Mouse (Mus musculus) midbrain, embryonic 15.5 days (tissue): ENCODE results near the gene Nr2f6. TPM values are rescaled to one million over a fixed set of nuclear protein-coding genes. Genes with fewer than 3 reads are reported as not detected.

Source experiments
- ATAC-seq: fragments of 200-750 bp; cut with Nextera tagmentation; replicated peaks from 2 replicates; pipeline ENCODE4 v1.8.0; 2017; ENCODE audit warnings: moderate TSS enrichment
- H3K27ac ChIP-seq: fragments of 300-500 bp; sonication (generic); 2 replicates; pipeline ENCODE4 v1.5.1; 2015; ENCODE audit warnings: mild to moderate bottlenecking, inconsistent platforms
- H3K27me3 ChIP-seq: fragments of 300-500 bp; sonication (generic); replicated peaks from 2 replicates; pipeline ENCODE4 v1.6.1; 2015; ENCODE audit warnings: inconsistent platforms
- H3K36me3 ChIP-seq: fragments of 300-500 bp; sonication (generic); replicated peaks from 2 replicates; pipeline ENCODE4 v1.6.1; 2015; ENCODE audit warnings: inconsistent platforms
- H3K4me1 ChIP-seq: fragments of 300-500 bp; sonication (generic); 2 replicates; pipeline ENCODE4 v1.6.1; 2015; ENCODE audit warnings: inconsistent platforms
- H3K4me2 ChIP-seq: fragments of 300-500 bp; sonication (generic); 2 replicates; pipeline ENCODE4 v1.6.1; 2015; ENCODE audit warnings: inconsistent platforms, mild to moderate bottlenecking, moderate library complexity
- H3K4me3 ChIP-seq: fragments of 300-500 bp; sonication (generic); 2 replicates; pipeline ENCODE4 v1.5.1; 2015; ENCODE audit warnings: mild to moderate bottlenecking, inconsistent platforms
- H3K9ac ChIP-seq: fragments of 300-500 bp; sonication (generic); 2 replicates; pipeline ENCODE4 v1.6.1; 2015; ENCODE audit warnings: mild to moderate bottlenecking, inconsistent platforms
- H3K9me3 ChIP-seq: fragments of 300-500 bp; sonication (generic); 2 replicates; pipeline ENCODE4 v1.6.1; 2016; ENCODE audit warnings: inconsistent platforms
- WGBS: fragments of 180-500 bp; shearing (Covaris S2); methylation state at CpG from one replicate; pipeline ENCODE4 v1.1.7; 2015; ENCODE audit warnings: mixed read lengths; 5-methylcytosine and 5-hydroxymethylcytosine counted together
- polyA plus RNA-seq: library from polyadenylated mRNA; unstranded; fragments of >200 nt; fragmentation: Nextera tagmentation; extraction: Ambion mirVana; gene quantifications from 2 replicates; pipeline ENCODE4 v1.2.1, GENCODE M21; 2015

The Nr2f6 gene
- polyA plus RNA-seq, 1 experiment from 2014 or later, result 25.0 TPM

DNA sequence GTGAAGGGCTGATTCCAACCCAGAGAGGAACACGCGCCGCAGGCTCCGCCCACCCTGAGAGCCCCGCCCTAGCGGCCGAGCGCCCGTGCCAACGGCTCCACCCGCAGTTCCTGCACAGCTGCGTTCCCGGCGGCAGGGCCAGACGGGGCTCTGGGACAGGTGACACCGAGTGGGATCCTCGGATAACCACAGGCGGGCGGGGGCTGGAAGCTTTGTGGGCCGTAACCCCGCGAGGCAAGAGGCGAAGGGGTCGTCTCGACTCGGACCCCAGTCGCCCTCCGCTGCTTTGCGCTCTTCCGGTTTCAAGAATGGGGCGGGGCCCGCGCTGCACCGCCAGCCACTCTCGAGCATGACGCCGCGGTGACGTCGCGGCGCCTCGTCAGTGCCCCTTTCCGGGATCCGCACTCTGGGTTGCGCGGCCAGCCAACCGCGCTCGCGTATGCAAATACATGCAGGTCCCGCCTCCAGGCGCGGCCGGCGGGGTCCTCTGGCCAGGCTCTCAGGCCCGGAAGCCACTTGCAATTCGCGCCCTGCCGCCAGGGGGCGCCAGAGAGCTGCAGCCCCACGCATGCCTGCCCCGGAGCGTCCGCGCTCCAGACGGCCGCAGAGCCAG, 10.4 kb downstream of the Nr2f6 start, which contains the start of gene Ocel1:
TSS of gene Ocel1 (plus strand) at position 63 of the 613 bp plus-strand sequence.
- no peaks in the 10 kb centered on the region for H3K27me3 ChIP-seq
- H3K36me3 ChIP-seq, result 0 out of 2 replicates have a peak, but pooled peaks cover 3% of the 10 kb centered on the region
- WGBS, result under 1% methylated on average over 61 of the region's 68 CpGs
- H3K4me1 ChIP-seq, result peaks cover 35% of the 10 kb centered on the region
- peak within 1 kb of the TSS; percentile 90 for H3K27ac ChIP-seq
- H3K4me3 ChIP-seq, result peak within 1 kb of the TSS; percentile 81
- peak within 1 kb of the TSS; percentile 52 for H3K4me2 ChIP-seq
- peak within 1 kb of the TSS; percentile 74 for H3K9ac ChIP-seq
- ATAC-seq, result peak; percentile 83
- H3K9me3 ChIP-seq, result no peaks in the 10 kb centered on the region

DNA sequence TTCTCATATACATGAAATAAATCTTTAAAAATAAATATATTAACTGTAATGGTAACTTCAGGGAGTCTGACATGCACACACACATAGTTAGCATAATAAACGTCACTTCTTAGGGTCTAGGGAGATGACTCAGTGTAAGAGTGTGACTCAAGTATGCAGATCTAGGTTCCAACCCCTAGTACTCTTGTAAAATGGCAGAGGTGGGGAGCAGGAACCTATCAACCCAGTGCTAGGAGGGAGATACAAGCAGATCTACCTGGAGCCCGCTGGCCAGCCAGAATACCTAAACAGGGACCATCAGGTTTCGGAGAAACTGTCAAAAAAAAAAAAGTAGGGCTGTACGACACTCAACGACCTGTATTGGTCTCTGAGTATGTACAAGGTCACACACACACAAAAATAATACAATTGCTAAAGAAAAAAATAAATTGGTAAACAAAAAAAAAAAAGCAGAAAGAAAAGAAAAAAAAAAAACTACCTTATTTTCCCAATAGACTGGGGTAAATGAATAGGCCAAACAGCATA, 11.0 kb downstream of the Nr2f6 start:
- WGBS, result 33% methylated on average over 5 of the region's 5 CpGs
- no peaks in the 10 kb centered on the region for H3K27me3 ChIP-seq
- H3K36me3 ChIP-seq, result 0 out of 2 replicates have a peak, but pooled peaks cover 3% of the 10 kb centered on the region
- no peak for ATAC-seq
- H3K27ac ChIP-seq, result peak overlapping the region; percentile 90
- no peaks in the 10 kb centered on the region for H3K9me3 ChIP-seq
- peaks cover 35% of the 10 kb centered on the region for H3K4me1 ChIP-seq
- H3K4me2 ChIP-seq, result peak overlapping the region; percentile 52
- peak overlapping the region; percentile 81 for H3K4me3 ChIP-seq
- peak overlapping the region; percentile 74 for H3K9ac ChIP-seq

DNA sequence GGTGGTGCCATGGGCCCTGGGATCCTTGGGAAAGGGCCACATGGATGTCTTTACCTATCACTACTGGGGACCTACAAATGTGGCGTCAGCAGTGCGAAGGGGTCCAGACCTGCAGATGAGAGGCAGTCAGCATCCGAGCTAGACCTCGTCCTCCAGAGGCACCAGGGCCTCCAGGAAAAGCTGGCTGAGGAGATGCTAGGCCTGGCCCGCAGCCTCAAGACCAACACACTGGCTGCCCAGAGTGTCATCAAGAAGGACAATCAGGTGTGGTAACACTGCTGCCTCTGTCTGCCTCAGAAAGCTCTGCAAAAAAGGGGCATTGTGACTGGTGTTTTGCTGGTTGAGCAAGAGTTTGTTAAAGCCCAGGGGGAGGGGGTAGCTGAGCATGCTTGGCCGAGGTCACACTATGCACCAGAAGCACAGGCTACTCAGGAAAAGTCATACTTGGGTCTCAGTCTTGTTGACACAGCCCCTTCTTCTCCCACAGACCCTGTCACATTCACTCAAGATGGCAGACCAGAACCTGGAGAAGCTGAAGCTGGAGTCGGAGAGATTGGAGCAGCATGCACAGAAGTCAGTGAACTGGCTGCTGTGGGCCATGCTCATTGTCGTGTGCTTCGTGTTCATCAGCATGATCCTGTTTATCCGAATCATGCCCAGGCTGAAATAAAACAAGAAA, 12.6 kb downstream of the Nr2f6 start:
- Histone ChIP-seq H3K27me3 (no peaks in the 10 kb centered on the region), H3K27ac (no peak overlapping the region), H3K36me3 (0 out of 2 replicates have a peak, but pooled peaks cover 3% of the 10 kb centered on the region), H3K4me2 (no peak overlapping the region), H3K9ac (no peak overlapping the region), H3K4me1 (peaks cover 31% of the 10 kb centered on the region), H3K4me3 (no peak overlapping the region), H3K9me3 (no peaks in the 10 kb centered on the region)
- no peak for ATAC-seq
- 93% methylated on average over 10 of the region's 10 CpGs for WGBS

DNA sequence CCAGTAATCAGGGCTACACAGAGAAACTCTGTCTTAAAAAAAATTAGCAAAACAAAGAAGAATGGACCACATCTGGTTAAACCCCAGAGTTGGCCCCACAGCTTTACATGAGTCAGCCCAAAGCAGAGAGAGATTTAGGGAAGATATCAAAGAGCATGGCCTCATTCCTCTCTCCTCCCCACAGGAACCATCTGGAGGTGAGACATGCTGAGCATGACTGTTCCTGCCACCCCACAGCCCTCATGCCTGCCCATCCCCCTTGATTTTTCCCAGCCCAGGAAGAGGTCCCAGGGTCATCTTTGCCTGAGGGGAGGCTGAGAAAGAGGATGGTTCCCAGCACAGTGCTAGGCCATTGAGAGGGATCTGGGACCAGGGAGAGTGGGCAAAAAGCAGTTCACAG, 13.4 kb downstream of the Nr2f6 start:
- Histone ChIP-seq H3K4me2 (0 out of 2 replicates have a peak overlapping the region, but pooled peaks have one; percentile 80), H3K27ac (no peak overlapping the region), H3K9me3 (no peaks in the 10 kb centered on the region), H3K9ac (0 out of 2 replicates have a peak overlapping the region, but pooled peaks have one; percentile 9), H3K27me3 (no peaks in the 10 kb centered on the region), H3K4me3 (no peak overlapping the region), H3K36me3 (0 out of 2 replicates have a peak, but pooled peaks cover 3% of the 10 kb centered on the region), H3K4me1 (peaks cover 31% of the 10 kb centered on the region)
- ATAC-seq, result no peak

DNA sequence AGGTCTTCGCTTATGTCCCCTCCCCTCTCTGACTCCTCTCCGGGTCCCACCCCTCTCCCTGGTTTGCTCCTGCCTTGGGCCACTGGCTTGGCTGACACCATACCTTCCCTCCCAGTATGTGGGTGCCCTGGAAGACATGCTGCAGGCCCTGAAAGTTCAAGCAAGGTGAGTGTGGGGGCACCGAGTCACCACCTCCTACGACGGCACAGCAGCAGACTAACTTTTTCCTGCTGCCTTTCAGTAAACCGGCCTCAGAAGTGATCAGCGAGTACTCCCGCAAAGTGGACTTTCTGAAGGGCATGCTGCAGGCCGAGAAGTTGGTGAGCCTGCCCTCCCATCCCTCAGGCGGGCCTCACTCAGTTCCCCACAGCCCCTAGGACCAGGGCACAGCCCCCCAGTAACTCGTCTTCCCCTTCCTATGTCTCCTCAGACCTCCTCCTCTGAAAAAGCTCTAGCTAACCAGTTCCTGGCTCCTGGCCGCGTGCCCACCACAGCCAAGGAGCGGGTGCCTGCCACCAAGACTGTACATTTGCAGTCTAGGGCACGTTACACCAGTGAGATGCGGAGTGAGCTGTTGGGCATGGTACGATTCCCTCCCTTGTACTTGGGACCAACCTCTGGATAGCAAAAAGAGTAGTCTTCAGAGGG, 14.1 kb downstream of the Nr2f6 start:
- Histone ChIP-seq H3K4me1 (peaks cover 31% of the 10 kb centered on the region), H3K9me3 (no peaks in the 10 kb centered on the region), H3K4me2 (peak overlapping the region; percentile 80), H3K9ac (peak overlapping the region; percentile 57), H3K27ac (peak overlapping the region; percentile 93), H3K36me3 (0 out of 2 replicates have a peak, but pooled peaks cover 3% of the 10 kb centered on the region), H3K27me3 (no peaks in the 10 kb centered on the region), H3K4me3 (peak overlapping the region; percentile 61)
- WGBS, result 50% methylated on average over 17 of the region's 17 CpGs
- 0 out of 2 replicates have a peak, but pooled peaks have one; percentile 0 for ATAC-seq

DNA sequence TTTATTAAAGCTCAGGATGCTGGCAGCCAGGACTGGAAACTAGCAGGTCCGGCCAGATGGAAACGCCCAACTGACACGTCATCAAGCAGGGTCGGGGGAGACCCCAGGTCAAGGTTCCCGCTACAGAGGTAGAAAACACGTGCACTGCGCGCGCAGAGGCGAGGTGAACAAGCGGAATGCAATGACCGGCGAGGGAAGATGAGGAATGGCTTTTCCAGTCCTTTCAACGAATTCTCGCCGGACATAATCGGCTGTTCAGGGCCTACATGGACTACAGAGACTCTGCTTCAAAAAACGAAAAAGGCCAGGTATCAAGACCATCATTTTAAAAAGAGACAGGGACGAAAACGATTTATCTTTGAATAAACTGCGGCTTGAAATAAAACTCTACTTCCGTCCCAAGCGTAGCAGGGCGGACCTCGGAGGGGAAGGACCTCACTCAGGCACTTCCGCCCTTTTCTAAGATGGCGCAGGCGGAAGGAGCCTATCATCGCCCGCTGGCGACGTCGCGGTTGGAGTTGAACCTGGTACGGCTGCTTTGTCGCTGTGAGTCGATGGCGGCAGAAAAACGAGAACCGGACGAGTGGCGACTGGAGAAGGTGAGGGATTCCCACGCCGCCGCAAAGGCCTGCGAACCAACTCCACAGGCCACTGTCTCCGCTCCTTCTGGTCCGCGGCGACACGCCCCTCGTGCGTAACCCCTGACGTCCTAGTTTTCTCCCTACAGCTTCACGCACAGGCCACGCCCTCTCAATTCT, 14.8 kb downstream of the Nr2f6 start, which contains the start of gene Use1:
TSS of gene Use1 (plus strand) at position 78 of the 758 bp plus-strand sequence.
- peak within 1 kb of the TSS; percentile 57 for H3K9ac ChIP-seq

DNA sequence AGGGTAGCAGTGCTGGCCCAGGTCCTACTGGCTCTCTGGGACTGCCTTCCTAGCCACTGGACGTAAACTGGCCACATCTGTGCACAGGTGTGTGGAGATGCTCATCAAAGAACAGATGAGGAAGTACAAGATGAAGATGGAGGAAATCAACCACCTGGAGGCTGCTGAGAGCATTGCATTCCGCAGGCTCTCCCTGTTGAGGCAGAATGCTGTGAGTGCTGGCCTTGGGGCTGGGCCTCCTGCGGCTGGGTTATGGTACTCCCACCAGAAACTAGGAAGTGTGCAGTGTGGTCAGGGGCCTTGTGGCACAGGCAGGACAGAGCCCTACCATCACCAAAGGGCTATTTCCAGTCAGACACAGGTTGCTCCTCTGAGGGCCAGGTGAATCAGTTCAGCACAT, 23.7 kb downstream of the Nr2f6 start:
- no peak for ATAC-seq
- Histone ChIP-seq H3K9ac (no peak overlapping the region), H3K4me2 (no peak overlapping the region), H3K36me3 (peaks cover 47% of the 10 kb centered on the region), H3K27ac (no peak overlapping the region), H3K4me1 (no peaks in the 10 kb centered on the region), H3K9me3 (no peaks in the 10 kb centered on the region), H3K4me3 (no peak overlapping the region), H3K27me3 (no peaks in the 10 kb centered on the region)
- 85% methylated on average over 3 of the region's 3 CpGs for WGBS

More for the DNA sequence above, 14.8 kb downstream of the Nr2f6 start, which contains the start of gene Use1:
- H3K27me3 ChIP-seq, result no peaks in the 10 kb centered on the region
- H3K9me3 ChIP-seq, result no peaks in the 10 kb centered on the region
- WGBS, result under 1% methylated on average over 56 of the region's 56 CpGs
- peak within 1 kb of the TSS; percentile 93 for H3K27ac ChIP-seq
- peak; percentile 84 for ATAC-seq
- peaks cover 31% of the 10 kb centered on the region for H3K4me1 ChIP-seq
- peak within 1 kb of the TSS; percentile 61 for H3K4me3 ChIP-seq
- 0 out of 2 replicates have a peak, but pooled peaks cover 3% of the 10 kb centered on the region for H3K36me3 ChIP-seq
- peak within 1 kb of the TSS; percentile 80 for H3K4me2 ChIP-seq

DNA sequence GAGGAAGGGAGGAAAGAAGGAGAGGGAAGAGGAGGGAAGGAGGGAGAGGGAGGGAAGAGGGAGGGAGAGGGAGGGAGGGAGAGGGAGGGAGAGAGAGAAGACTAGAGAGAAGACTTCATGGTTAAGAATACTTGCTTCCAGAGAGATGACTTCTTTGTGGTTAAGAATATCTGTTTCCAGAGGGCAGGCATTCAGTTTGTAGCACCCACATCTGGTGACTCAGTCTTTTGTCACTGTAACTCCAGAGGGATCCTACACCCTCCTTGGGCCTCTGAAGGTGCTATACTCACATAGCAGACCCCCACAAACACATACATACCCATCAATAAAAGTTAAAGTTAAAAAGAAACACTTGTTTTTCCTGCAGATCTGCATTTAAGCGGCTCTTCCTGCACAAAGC, 30.2 kb downstream of the Nr2f6 start:
- no peak for ATAC-seq
- Histone ChIP-seq H3K27me3 (no peaks in the 10 kb centered on the region), H3K4me1 (no peaks in the 10 kb centered on the region), H3K36me3 (peaks cover 82% of the 10 kb centered on the region), H3K4me2 (no peak overlapping the region), H3K9me3 (no peaks in the 10 kb centered on the region), H3K9ac (no peak overlapping the region), H3K27ac (no peak overlapping the region), H3K4me3 (no peak overlapping the region)
- 100% methylated on average over 1 of the region's 1 CpGs for WGBS

DNA sequence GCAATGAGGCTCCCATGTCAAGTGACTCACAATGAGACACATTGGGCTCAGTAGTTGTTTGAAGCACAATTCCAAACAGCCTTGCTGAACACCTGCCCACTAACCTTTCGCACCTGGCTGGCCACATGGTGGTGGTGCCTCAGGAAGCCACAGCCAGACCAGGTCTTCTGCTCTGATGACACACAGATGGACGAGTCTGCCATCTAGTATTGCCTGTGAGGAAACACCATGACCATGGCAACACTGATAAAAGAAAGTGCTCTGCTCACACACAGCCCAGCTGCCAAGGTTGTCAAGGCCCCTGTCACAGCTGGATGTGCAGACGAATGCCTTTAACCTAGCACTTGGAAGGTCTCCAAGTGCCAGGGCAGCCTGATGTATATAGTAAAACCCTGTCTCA, 30.6 kb downstream of the Nr2f6 start:
- H3K4me1 ChIP-seq, result no peaks in the 10 kb centered on the region
- H3K36me3 ChIP-seq, result peaks cover 82% of the 10 kb centered on the region
- no peak for ATAC-seq
- no peaks in the 10 kb centered on the region for H3K9me3 ChIP-seq
- H3K4me2 ChIP-seq, result no peak overlapping the region
- no peak overlapping the region for H3K9ac ChIP-seq
- no peak overlapping the region for H3K27ac ChIP-seq
- no peaks in the 10 kb centered on the region for H3K27me3 ChIP-seq
- H3K4me3 ChIP-seq, result no peak overlapping the region
- WGBS, result 77% methylated on average over 3 of the region's 3 CpGs

DNA sequence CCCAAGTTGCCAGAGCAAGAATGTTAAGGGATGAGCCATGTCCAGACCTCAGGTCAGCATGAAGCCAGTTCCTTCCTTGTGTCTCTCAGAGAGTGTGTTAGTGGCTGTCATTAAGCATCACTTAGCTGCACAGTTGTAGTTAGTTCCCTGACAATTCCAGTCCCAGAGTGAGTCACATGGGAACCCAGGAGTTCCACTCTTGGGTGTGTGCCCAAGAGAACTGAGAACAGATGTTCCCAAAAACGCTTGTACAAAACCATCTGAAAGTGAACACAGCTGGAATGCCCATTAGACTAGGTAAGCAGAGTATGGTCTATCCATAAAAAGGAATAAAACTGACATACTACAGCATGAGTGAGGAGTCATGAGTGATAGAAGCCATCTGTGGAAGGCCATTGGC, 35.2 kb downstream of the Nr2f6 start:
- peaks cover 67% of the 10 kb centered on the region for H3K36me3 ChIP-seq
- H3K27me3 ChIP-seq, result no peaks in the 10 kb centered on the region
- H3K9ac ChIP-seq, result no peak overlapping the region
- no peak overlapping the region for H3K4me2 ChIP-seq
- 86% methylated on average over 1 of the region's 1 CpGs for whole genome bisulfite sequencing
- no peak for ATAC-seq
- no peak overlapping the region for H3K27ac ChIP-seq
- no peaks in the 10 kb centered on the region for H3K9me3 ChIP-seq
- no peak overlapping the region for H3K4me3 ChIP-seq
- no peaks in the 10 kb centered on the region for H3K4me1 ChIP-seq

DNA sequence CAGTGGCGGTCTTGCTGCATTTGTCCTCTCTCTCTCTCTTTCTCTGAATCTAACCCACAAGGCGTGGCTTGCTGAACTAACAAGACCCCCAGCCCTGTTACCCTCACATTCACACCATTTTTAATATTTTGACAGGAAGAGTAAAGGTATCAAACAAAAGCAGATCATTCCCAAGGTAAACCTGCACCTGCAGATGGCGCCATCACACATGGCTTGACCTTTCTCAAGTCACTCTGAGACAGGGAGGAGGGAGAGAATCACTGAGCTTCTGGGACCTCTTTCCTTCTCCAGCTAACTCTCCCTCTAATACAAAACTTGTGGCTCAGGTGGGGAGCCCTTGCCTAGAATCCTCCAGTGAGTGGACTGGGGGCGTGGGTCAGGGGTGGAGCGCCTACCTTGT, 41.1 kb downstream of the Nr2f6 start:
- H3K4me1 ChIP-seq, result no peaks in the 10 kb centered on the region
- H3K4me2 ChIP-seq, result no peak overlapping the region
- H3K27me3 ChIP-seq, result no peaks in the 10 kb centered on the region
- H3K36me3 ChIP-seq, result peaks cover 24% of the 10 kb centered on the region; the same call in 1 of the 2 replicates
- H3K4me3 ChIP-seq, result no peak overlapping the region
- H3K9ac ChIP-seq, result no peak overlapping the region
- no peak overlapping the region for H3K27ac ChIP-seq
- 71% methylated on average over 5 of the region's 5 CpGs for WGBS
- no peaks in the 10 kb centered on the region for H3K9me3 ChIP-seq
- no peak for ATAC-seq
